Mouse (Mus musculus) gastrocnemius, adult 2 months (tissue): ENCODE measurements around the gene Krt14. TPM values are rescaled to one million over a fixed set of nuclear protein-coding genes. Genes with fewer than 3 reads are reported as not detected.
"Not testable (repeated sequence)": the region's sequence is repeated elsewhere in the genome, so short reads cannot be mapped to it uniquely, and the experiment has no call there.

Experiments
- DNase-seq: peaks from one replicate; pipeline ENCODE4 v3.0.0; 2022
- H3K27ac ChIP-seq: fragments of 200-600 bp; 2 replicates; pipeline ENCODE4 v1.8.1; 2022; ENCODE audit warnings: mild to moderate bottlenecking
- H3K4me3 ChIP-seq: fragments of 200-600 bp; 2 replicates; pipeline ENCODE4 v1.8.1; 2022; ENCODE audit warnings: mild to moderate bottlenecking, moderate library complexity
- CTCF ChIP-seq: fragments of 200-600 bp; IDR thresholded peaks from 2 replicates; pipeline ENCODE4 v1.8.1; 2022; ENCODE audit warnings: antibody characterized with exemption, mild to moderate bottlenecking, moderate library complexity
- intact Hi-C: fragments of 180-260 bp; cut with DNase I; formaldehyde crosslinking; loops from one replicate; pipeline ENCODE4 v1.15.1; 2025
- long read RNA-seq, 2 experiments: library from polyadenylated mRNA; stranded (forward); transcript quantifications; one replicate each; pipeline ENCODE4 v2.0.0; 2021
- total RNA-seq, 2 experiments: library from RNA; stranded (reverse); gene quantifications; 2 replicates each; pipeline ENCODE4 v1.2.3; 2021

Krt14 gene
- total RNA-seq: not detected
- long read RNA-seq, experiment 1: 0 reads
- long read RNA-seq, experiment 2: 0 reads

GRCm38 (mm10) chr11:100207498-100207897, at the start of gene Krt14:
TSS of gene Krt14 (minus strand) at chr11:100207548.
- TF ChIP-seq CTCF: no peak
- intact Hi-C loops: no loop called here
- no peak for DNase-seq
- Histone ChIP-seq H3K4me3 (no peak within 1 kb of the TSS), H3K27ac (no peak within 1 kb of the TSS)

DNA sequence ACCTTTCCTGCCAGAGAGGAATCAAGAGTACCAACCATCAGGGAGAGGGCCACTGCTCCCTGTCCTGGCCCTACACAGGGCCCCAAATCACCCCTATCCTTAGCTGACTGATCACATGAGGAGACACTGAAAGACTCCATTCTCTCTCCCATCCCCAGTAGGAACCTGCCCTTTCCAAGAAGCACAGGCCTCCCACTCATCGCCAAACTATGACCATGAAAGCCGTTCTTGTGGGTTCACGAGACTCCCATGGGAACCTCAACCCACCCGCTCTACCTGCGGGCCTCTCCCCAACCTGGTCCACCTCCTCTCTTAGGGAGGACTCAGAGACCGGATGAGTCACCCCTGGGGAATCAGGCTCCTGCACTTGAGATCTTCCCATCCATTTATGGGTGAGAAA, 48.2 kb upstream of the Krt14 start:
- no peak for TF ChIP-seq CTCF
- H3K27ac ChIP-seq: no peak overlapping the region
- intact Hi-C loops: no loop called here

DNA sequence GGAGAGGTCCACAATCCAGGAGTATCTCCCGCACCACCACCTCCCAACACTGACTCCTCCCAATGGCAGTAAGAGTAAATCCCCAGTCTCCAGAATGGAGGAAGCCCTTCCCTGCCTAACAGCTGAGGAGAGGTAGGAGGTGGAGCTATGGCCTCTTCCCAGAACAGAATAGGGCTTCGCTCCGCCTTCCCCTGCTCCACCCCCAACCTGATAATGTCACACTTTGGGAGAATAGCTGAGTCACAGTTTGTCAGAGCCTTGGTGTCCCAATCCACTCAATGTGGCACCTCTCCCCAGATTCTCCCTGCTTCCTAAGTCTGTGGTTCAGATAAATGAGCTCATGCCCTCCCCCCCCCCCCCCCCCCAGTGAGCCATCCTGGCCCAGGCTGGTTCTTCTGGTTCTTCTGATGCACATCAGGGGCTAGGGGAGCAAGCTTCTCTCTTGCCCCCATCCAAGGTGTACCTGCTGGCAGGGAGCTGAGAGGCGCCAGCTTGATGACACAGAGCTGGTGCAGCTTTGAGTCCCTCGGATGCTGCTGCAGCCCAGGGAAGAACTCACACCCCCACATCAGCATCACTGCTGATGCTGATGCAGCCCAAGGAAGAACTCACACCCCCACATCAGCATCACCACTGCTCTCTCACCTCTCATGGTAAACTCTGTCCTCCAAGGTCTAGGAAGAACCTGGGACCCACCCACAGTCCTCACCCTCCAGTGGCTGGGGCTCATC, 47.2 kb upstream of the Krt14 start:
- DNase-seq: no peak
- intact Hi-C loops: no loop called here
- TF ChIP-seq CTCF: no peak
- Histone ChIP-seq H3K27ac (no peak overlapping the region), H3K4me3 (no peak overlapping the region)

More for the DNA sequence above, 48.2 kb upstream of the Krt14 start:
- H3K4me3 ChIP-seq: no peak overlapping the region
- no peak for DNase-seq

- no peak for DNase-seq
- TF ChIP-seq CTCF: no peak
- intact Hi-C loops: no loop called here
- Histone ChIP-seq H3K4me3 (no peak within 1 kb of the TSS), H3K27ac (no peak within 1 kb of the TSS)
These were observed 41.6 kb upstream of the Krt14 start, which contains the start of gene Krt16 for GRCm38 (mm10) chr11:100248852-100249465. TSS of gene Krt16 (minus strand) at chr11:100248902.

DNA sequence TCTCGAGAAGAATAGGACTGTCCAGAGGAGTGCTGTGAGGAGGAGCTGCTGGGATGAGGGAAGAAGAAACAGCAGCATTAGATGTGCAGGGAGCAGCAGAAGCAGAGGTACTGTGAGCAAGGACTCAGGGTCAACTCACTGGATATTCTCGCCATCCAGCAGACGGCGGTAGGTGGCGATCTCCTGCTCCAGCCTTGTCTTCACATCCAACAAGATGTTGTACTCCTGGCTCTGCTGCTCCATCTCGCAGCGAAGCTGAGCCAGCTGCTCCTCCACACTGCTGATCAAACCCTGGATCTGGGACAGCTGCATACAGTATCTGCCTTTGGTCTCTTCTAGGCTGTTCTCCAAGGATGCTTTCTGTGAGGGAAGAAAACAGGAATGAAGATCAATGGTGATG, 39.1 kb upstream of the Krt14 start:
- DNase-seq, H3K27ac ChIP-seq, intact Hi-C loops, H3K4me3 ChIP-seq: not testable (repeated sequence)

DNA sequence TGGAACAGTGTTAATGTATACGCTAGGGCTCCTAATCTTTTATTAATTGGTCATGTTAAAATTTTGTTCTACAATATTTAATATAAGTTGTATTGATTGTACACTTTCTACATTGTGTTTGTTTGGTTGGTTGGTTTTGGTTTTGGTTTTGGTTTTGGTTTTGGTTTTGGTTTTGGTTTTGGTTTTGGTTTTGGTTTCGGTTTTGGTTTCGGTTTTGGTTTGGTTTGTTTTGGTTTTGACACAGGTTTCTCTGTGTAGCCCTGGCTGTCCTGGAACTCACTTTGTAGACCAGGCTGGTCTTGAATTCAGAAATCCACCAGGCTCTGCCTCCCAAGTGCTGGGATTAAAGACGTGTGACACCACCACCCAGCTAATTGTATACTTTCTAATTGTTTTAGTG, 32.9 kb upstream of the Krt14 start:
- intact Hi-C loops, DNase-seq, H3K4me3 ChIP-seq, H3K27ac ChIP-seq: not testable (repeated sequence)

- intact Hi-C loops: no loop called here
- no peak overlapping the region for H3K4me3 ChIP-seq
- no peak for DNase-seq
- TF ChIP-seq CTCF: no peak
- no peak overlapping the region for H3K27ac ChIP-seq
These were observed 14.4 kb upstream of the Krt14 start for GRCm38 (mm10) chr11:100221741-100222140.

- TF ChIP-seq CTCF: no peak
- intact Hi-C loops: no loop called here
- DNase-seq: no peak
- Histone ChIP-seq H3K4me3 (no peak overlapping the region), H3K27ac (no peak overlapping the region)
These were observed 12.0 kb upstream of the Krt14 start for GRCm38 (mm10) chr11:100219304-100219703.

DNA sequence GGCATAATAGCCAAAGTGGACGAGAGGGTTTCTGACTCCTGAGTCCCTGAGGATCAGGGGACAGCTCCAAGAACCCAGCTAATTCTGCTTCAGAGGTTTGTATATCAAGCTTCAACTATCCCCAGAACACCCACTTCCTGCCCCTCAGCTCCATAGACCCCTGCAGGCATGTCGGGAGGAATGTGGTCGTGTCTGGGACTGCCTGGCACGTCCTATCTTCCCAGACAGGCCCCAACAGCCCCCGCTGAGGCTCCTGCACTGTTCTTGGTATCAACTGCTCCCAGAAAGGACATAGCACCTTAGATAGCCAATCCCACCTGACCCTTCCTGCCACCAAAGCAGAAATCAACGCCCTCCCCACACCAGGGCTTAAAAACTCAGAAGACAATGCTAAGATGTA, 1.2 kb upstream of the Krt14 start:
- intact Hi-C loops: no loop called here
- DNase-seq: no peak
- Histone ChIP-seq H3K4me3 (no peak overlapping the region), H3K27ac (no peak overlapping the region)
- TF ChIP-seq CTCF: no peak

- no peak for DNase-seq
- intact Hi-C loops: no loop called here
- TF ChIP-seq CTCF: no peak
- Histone ChIP-seq H3K4me3 (no peak overlapping the region), H3K27ac (no peak overlapping the region)
These were observed 3.9 kb downstream of the Krt14 start for GRCm38 (mm10) chr11:100203448-100203847.

GRCm38 (mm10) chr11:100202906-100203305, 4.4 kb downstream of the Krt14 start:
- no peak overlapping the region for H3K27ac ChIP-seq
- no peak for DNase-seq
- H3K4me3 ChIP-seq: no peak overlapping the region
- no peak for TF ChIP-seq CTCF
- intact Hi-C loops: no loop called here

- DNase-seq: no peak
- intact Hi-C loops: no loop called here
- peak; percentile 46 for TF ChIP-seq CTCF
- Histone ChIP-seq H3K27ac (no peak overlapping the region), H3K4me3 (no peak overlapping the region)
These were observed 7.1 kb downstream of the Krt14 start for GRCm38 (mm10) chr11:100200104-100200820.

DNA sequence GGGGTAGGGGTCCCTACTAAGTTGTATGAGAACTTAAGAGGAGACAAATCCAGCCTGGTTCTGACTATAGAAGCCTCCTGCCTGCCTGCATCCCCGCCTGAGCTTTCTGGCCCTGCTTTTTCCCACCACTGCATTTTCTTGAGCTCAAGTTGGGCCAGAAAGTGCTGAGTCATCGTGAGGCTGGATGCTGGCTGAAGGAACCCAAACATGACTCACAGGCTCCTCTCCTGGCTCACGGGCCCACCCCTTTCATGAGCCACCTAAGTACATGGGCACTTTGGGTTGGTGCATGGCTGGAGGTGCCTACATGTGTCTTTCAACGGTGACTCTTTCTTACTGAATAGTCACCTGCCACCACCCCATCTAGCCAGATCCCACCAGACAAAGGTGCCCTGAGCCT, 8.7 kb downstream of the Krt14 start:
- Histone ChIP-seq H3K27ac (no peak overlapping the region), H3K4me3 (no peak overlapping the region)
- no peak for DNase-seq
- TF ChIP-seq CTCF: no peak
- intact Hi-C loops: no loop called here
